Mouse (Mus musculus): ENCODE results near the gene Srgap3. TPM values are rescaled to one million over a fixed set of nuclear protein-coding genes. Genes with fewer than 3 reads are reported as not detected.

Srgap3 gene
- polyA plus RNA-seq, 1 experiment, result 0.01 TPM

DNA sequence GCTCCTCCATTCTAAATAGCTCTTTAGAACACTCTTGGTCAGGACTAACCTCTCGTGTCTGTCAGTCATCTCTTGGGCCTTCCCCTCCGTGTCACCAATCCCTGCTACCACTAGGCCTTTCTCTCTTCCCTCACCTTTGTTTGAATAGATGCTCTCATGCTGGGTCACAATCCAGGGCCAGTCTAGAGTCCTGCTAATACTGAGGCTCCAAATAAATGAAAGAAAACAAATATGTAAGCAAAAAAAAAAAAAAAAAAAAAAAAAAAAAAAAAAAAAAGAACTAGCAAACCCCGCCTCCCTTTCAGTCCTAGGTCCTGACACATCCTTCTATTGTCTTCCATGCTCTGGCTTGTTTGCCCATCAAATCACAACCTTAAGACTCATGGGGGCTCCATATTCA lies 145.1 kb downstream of the Srgap3 start:
- TF ChIP-seq TAL1 (IDR thresholded peaks at IDR 0.05; ENCODE audit: low read length) (no peak; the same call in 2 of the 3 replicates), GATA1 (IDR thresholded peaks at IDR 0.05; ENCODE audit: low read length) (no peak)
- no peaks in the 10 kb centered on the region for H3K36me3 ChIP-seq (ENCODE audit: control insufficient read depth)
- no peaks in the 10 kb centered on the region for H3K9me3 ChIP-seq (ENCODE audit: control insufficient read depth, low read length)
- H3K27me3 ChIP-seq (ENCODE audit: control insufficient read depth), result no peaks in the 10 kb centered on the region
- no peaks in the 10 kb centered on the region for H3K4me1 ChIP-seq (ENCODE audit: control insufficient read depth)
- H3K4me3 ChIP-seq (replicated peaks), result no peak overlapping the region

DNA sequence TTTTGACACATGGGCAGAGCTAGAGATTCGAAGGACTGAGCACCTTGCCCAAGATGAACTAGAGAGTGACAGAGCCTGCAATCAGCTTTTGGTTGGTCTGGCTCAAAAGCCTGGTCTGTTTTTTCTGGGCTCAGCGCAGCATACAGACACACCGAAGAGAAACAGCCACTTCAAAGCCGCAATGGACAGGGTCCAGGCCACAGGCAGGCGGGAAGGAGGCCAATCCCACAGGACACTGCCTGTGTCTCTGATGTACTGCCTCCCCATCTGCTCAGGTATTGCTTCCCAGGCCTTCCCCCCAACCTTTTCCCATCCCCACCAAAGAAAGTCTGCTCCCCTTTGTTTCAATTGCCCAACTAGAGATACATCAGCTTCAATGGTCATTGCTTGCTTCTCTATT lies 148.7 kb downstream of the Srgap3 start:
- Histone ChIP-seq H3K4me1 (ENCODE audit: control insufficient read depth) (no peaks in the 10 kb centered on the region), H3K27me3 (ENCODE audit: control insufficient read depth) (no peaks in the 10 kb centered on the region), H3K9me3 (ENCODE audit: control insufficient read depth, low read length) (no peaks in the 10 kb centered on the region), H3K4me3 (replicated peaks) (no peak overlapping the region), H3K36me3 (ENCODE audit: control insufficient read depth) (no peaks in the 10 kb centered on the region)
- no peak for TF ChIP-seq TAL1 (IDR thresholded peaks at IDR 0.05; ENCODE audit: low read length)
- TF ChIP-seq GATA1 (IDR thresholded peaks at IDR 0.05; ENCODE audit: low read length), result no peak

GRCm38 (mm10) chr6:112796607-112797006 lies 150.5 kb downstream of the Srgap3 start:
- Histone ChIP-seq H3K4me1 (ENCODE audit: control insufficient read depth) (no peaks in the 10 kb centered on the region), H3K36me3 (ENCODE audit: control insufficient read depth) (no peaks in the 10 kb centered on the region)

GRCm38 (mm10) chr6:112793887-112794286 lies 153.2 kb downstream of the Srgap3 start:
- Histone ChIP-seq H3K9me3 (ENCODE audit: control insufficient read depth, low read length) (no peaks in the 10 kb centered on the region), H3K4me3 (replicated peaks) (no peak overlapping the region), H3K36me3 (ENCODE audit: control insufficient read depth) (no peaks in the 10 kb centered on the region), H3K27me3 (ENCODE audit: control insufficient read depth) (no peaks in the 10 kb centered on the region), H3K4me1 (ENCODE audit: control insufficient read depth) (no peaks in the 10 kb centered on the region)
- TF ChIP-seq GATA1 (IDR thresholded peaks at IDR 0.05; ENCODE audit: low read length) (no peak), TAL1 (IDR thresholded peaks at IDR 0.05; ENCODE audit: low read length) (no peak)

More at GRCm38 (mm10) chr6:112796607-112797006, 150.5 kb downstream of the Srgap3 start:
- Histone ChIP-seq H3K27me3 (ENCODE audit: control insufficient read depth) (no peaks in the 10 kb centered on the region), H3K4me3 (replicated peaks) (no peak overlapping the region), H3K9me3 (ENCODE audit: control insufficient read depth, low read length) (no peaks in the 10 kb centered on the region)
- TF ChIP-seq GATA1 (IDR thresholded peaks at IDR 0.05; ENCODE audit: low read length) (no peak), TAL1 (IDR thresholded peaks at IDR 0.05; ENCODE audit: low read length) (no peak)

GRCm38 (mm10) chr6:112789901-112790300 lies 157.2 kb downstream of the Srgap3 start:
- Histone ChIP-seq H3K4me3 (replicated peaks) (no peak overlapping the region), H3K36me3 (ENCODE audit: control insufficient read depth) (no peaks in the 10 kb centered on the region), H3K4me1 (ENCODE audit: control insufficient read depth) (no peaks in the 10 kb centered on the region), H3K9me3 (ENCODE audit: control insufficient read depth, low read length) (no peaks in the 10 kb centered on the region), H3K27me3 (ENCODE audit: control insufficient read depth) (no peaks in the 10 kb centered on the region)
- TF ChIP-seq TAL1 (IDR thresholded peaks at IDR 0.05; ENCODE audit: low read length), result no peak
- TF ChIP-seq GATA1 (IDR thresholded peaks at IDR 0.05; ENCODE audit: low read length), result no peak

DNA sequence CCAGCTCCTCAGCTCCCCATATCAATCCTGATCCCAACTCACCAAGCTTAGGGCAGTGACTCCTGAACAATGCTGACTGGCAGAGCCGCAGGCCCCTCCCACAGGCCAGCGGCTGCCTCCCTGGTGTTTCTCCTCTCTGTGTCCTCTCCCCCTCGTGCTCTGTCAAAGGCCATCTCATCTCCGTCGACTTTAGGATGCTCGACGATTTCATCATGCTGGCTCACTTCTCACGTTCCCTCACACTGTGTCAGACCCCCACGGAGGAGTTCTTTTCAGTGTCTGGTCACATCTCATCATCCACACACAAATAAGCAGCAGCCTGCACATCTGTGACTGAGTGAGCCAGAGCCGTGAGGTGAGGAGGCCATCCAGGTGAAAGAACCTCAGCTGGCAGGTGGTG lies 158.4 kb downstream of the Srgap3 start:
- H3K9me3 ChIP-seq (ENCODE audit: control insufficient read depth, low read length), result no peaks in the 10 kb centered on the region
- H3K4me1 ChIP-seq (ENCODE audit: control insufficient read depth), result no peaks in the 10 kb centered on the region
- no peaks in the 10 kb centered on the region for H3K36me3 ChIP-seq (ENCODE audit: control insufficient read depth)
- TF ChIP-seq GATA1 (IDR thresholded peaks at IDR 0.05; ENCODE audit: low read length), result no peak
- no peak for TF ChIP-seq TAL1 (IDR thresholded peaks at IDR 0.05; ENCODE audit: low read length)
- H3K4me3 ChIP-seq (replicated peaks), result no peak overlapping the region
- no peaks in the 10 kb centered on the region for H3K27me3 ChIP-seq (ENCODE audit: control insufficient read depth)

DNA sequence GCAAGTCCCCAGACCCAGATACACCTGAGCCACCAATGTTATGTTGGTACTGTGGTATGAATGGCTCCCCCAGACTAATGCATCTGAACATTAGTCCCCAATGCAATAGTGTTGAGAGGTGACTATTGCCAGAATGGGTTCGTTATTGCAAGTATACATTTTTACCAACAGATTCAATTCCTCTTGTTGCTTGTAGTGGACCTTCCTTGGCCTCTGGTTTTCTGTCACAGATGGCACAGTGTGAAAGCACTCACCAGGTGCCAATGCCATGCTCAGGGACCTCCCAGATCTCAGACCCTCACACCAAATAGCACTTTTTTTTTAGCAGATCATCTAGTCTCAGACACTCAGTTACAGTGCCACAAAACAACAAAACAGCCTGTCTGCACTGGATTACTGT lies 158.9 kb downstream of the Srgap3 start:
- H3K27me3 ChIP-seq (ENCODE audit: control insufficient read depth), result no peaks in the 10 kb centered on the region
- TF ChIP-seq TAL1 (IDR thresholded peaks at IDR 0.05; ENCODE audit: low read length) (no peak), GATA1 (IDR thresholded peaks at IDR 0.05; ENCODE audit: low read length) (no peak)
- no peaks in the 10 kb centered on the region for H3K4me1 ChIP-seq (ENCODE audit: control insufficient read depth)
- no peaks in the 10 kb centered on the region for H3K9me3 ChIP-seq (ENCODE audit: control insufficient read depth, low read length)
- no peak overlapping the region for H3K4me3 ChIP-seq (replicated peaks)
- H3K36me3 ChIP-seq (ENCODE audit: control insufficient read depth), result no peaks in the 10 kb centered on the region

GRCm38 (mm10) chr6:112781409-112782093 lies 165.5 kb downstream of the Srgap3 start:
- TF ChIP-seq GATA1 (IDR thresholded peaks at IDR 0.05; ENCODE audit: low read length) (no peak), TAL1 (IDR thresholded peaks at IDR 0.05; ENCODE audit: low read length) (no peak)
- H3K36me3 ChIP-seq (ENCODE audit: control insufficient read depth), result no peaks in the 10 kb centered on the region
- H3K9me3 ChIP-seq (ENCODE audit: control insufficient read depth, low read length), result no peaks in the 10 kb centered on the region
- no peak overlapping the region for H3K4me3 ChIP-seq (replicated peaks)
- no peaks in the 10 kb centered on the region for H3K27me3 ChIP-seq (ENCODE audit: control insufficient read depth)
- H3K4me1 ChIP-seq (ENCODE audit: control insufficient read depth), result no peaks in the 10 kb centered on the region

DNA sequence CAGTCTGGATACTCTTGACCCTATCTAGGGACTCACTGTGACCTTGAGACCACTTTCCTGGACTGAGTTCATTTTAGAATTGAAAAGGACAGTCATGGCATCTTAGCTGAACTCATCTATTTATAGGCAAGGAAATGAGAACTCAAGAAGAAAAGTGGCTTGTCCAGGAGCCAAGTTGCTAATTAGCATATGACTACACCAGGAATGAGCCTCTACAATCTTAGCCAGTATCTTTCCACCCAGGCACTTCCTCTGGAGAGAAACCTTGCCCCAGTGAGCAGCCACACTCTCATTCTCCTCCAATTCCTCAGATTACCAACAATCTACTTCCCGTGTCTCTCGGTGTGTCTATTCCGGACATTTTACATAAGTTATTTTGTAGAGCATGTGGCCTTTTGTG lies 168.9 kb downstream of the Srgap3 start:
- no peaks in the 10 kb centered on the region for H3K9me3 ChIP-seq (ENCODE audit: control insufficient read depth, low read length)
- no peak overlapping the region for H3K4me3 ChIP-seq (replicated peaks)
- no peaks in the 10 kb centered on the region for H3K4me1 ChIP-seq (ENCODE audit: control insufficient read depth)
- no peaks in the 10 kb centered on the region for H3K36me3 ChIP-seq (ENCODE audit: control insufficient read depth)
- no peaks in the 10 kb centered on the region for H3K27me3 ChIP-seq (ENCODE audit: control insufficient read depth)
- TF ChIP-seq TAL1 (IDR thresholded peaks at IDR 0.05; ENCODE audit: low read length) (no peak), GATA1 (IDR thresholded peaks at IDR 0.05; ENCODE audit: low read length) (no peak)

GRCm38 (mm10) chr6:112776718-112777117 lies 170.3 kb downstream of the Srgap3 start:
- Histone ChIP-seq H3K36me3 (ENCODE audit: control insufficient read depth) (no peaks in the 10 kb centered on the region), H3K4me1 (ENCODE audit: control insufficient read depth) (no peaks in the 10 kb centered on the region), H3K9me3 (ENCODE audit: control insufficient read depth, low read length) (no peaks in the 10 kb centered on the region), H3K27me3 (ENCODE audit: control insufficient read depth) (no peaks in the 10 kb centered on the region), H3K4me3 (replicated peaks) (no peak overlapping the region)
- TF ChIP-seq TAL1 (IDR thresholded peaks at IDR 0.05; ENCODE audit: low read length) (no peak), GATA1 (IDR thresholded peaks at IDR 0.05; ENCODE audit: low read length) (no peak)

All from erythroblast, embryonic 14.5 days (primary cell).